Mouse (Mus musculus) G1E (cell line): Measurements from ENCODE around the gene Foxn3.

Experiments
- CTCF ChIP-seq: IDR thresholded peaks from 2 replicates; pipeline ENCODE4 v1.5.1; 2012; ENCODE audit warnings: low read depth, low read length, inconsistent platforms, mixed read lengths
- GATA1 ChIP-seq: IDR thresholded peaks from 2 replicates; pipeline ENCODE4 v1.6.1; 2012; ENCODE audit warnings: borderline replicate concordance, low read length, inconsistent platforms, mixed read lengths
- TAL1 ChIP-seq: conservative IDR thresholded peaks from 2 replicates; pipeline ENCODE4 v1.6.1; 2012; ENCODE audit warnings: low read depth, low read length, inconsistent platforms, mixed read lengths

DNA sequence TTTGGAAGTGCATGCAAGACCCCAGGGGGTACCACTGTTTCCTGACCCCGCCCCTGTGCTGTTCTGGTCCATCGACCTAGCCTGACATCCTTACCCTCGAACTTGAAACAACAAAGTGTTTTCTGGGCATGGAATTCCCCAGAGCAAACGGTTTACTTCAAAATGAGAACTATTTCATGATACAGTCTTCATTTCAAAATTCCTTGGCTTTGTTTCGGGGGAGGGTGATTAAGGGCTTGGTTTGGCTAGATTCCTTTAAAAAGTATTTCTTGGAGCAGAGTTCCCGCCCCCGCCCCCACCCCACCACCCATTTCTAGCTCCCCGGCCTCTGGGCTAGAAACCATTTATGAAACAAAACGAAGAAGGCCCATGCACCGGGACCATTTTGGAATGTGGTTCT is 303.2 kb downstream of the Foxn3 start:
- TF ChIP-seq CTCF = no peak
- no peak for TF ChIP-seq TAL1
- TF ChIP-seq GATA1 = no peak
